Mouse (Mus musculus) G1E (cell line): ENCODE results near the gene Napa. TPM values are rescaled to one million over a fixed set of nuclear protein-coding genes. Genes with fewer than 3 reads are reported as not detected.

Experiments used
- ATAC-seq: 2 replicates; pipeline ENCODE4 v1.8.0; 2016; ENCODE audit warnings: mild to moderate bottlenecking; ENCODE audit not compliant: insufficient number of reproducible peaks, poor library complexity, low FRiP score, severe bottlenecking; ENCODE audit errors: extremely low read depth
- DNase-seq: peaks from one replicate; pipeline ENCODE4 v3.0.0; 2012; ENCODE audit warnings: low spot score
- H3K27me3 ChIP-seq: 2 replicates; pipeline ENCODE4 v1.6.1; 2012; ENCODE audit warnings: mild to moderate bottlenecking, low read length, inconsistent platforms; ENCODE audit not compliant: insufficient read depth
- H3K36me3 ChIP-seq: replicated peaks from 2 replicates; pipeline ENCODE3; 2012; ENCODE audit warnings: mild to moderate bottlenecking, inconsistent platforms
- H3K4me1 ChIP-seq: 2 replicates; pipeline ENCODE4 v1.6.1; 2012; ENCODE audit warnings: low read depth, low read length, inconsistent platforms, mixed read lengths; ENCODE audit not compliant: insufficient read depth
- H3K4me3 ChIP-seq: 2 replicates; pipeline ENCODE4 v1.5.1; 2012; ENCODE audit warnings: low read depth, mild to moderate bottlenecking, inconsistent platforms, low read length, moderate library complexity, mixed read lengths
- H3K9me3 ChIP-seq: replicated peaks from 2 replicates; pipeline ENCODE4 v1.6.1; 2012; ENCODE audit warnings: inconsistent platforms
- CTCF ChIP-seq: IDR thresholded peaks from 2 replicates; pipeline ENCODE4 v1.5.1; 2012; ENCODE audit warnings: low read depth, low read length, inconsistent platforms, mixed read lengths
- GATA1 ChIP-seq: IDR thresholded peaks from 2 replicates; pipeline ENCODE4 v1.6.1; 2012; ENCODE audit warnings: borderline replicate concordance, low read length, inconsistent platforms, mixed read lengths
- GATA2 ChIP-seq: IDR thresholded peaks from 2 replicates; pipeline ENCODE4 v1.6.1; 2012; ENCODE audit warnings: low read depth, low read length, inconsistent platforms, borderline replicate concordance
- POLR2AphosphoS5 ChIP-seq: IDR thresholded peaks from 2 replicates; pipeline ENCODE4 v1.6.1; 2012; ENCODE audit warnings: low read depth, low read length, inconsistent platforms; ENCODE audit not compliant: insufficient replicate concordance
- TAL1 ChIP-seq: conservative IDR thresholded peaks from 2 replicates; pipeline ENCODE4 v1.6.1; 2012; ENCODE audit warnings: low read depth, low read length, inconsistent platforms, mixed read lengths
- polyA plus RNA-seq: library from polyadenylated mRNA; stranded (reverse); fragments of >175 nt; gene quantifications from 2 replicates; pipeline ENCODE4 v1.2.3, GENCODE M21; 2012
- total RNA-seq, 2 experiments: library from RNA; stranded (forward) in 1 of 2; stranded (reverse) in 1 of 2; fragments of 200-1000 nt in 1 of 2; fragments of >200 nt in 1 of 2; fragmentation: Nextera tagmentation in 1 of 2; gene quantifications; 2 replicates each; pipeline ENCODE4 v1.2.3; 2014 to 2017

Napa gene
- total and polyA plus RNA-seq, 3 experiments = 73.6 to 156 (median 137) TPM

DNA sequence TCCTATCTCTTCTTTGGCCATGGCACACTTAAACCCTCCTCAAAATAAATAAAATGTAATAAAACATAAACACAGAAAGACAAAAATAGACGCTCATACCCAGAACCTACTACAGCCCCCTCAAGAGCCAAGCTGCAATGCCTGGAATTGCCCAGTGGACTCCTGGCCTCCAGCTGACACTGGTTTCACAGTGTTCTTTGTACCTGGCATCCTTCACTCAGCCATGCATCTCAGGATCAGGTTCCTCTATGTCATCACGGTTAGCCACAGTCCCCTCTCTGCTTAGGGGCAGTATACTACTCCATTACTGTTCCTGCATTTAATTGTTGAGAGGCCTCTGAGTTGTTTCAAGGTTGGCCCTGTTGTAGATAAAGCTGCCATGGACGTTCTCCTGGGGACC lies 34.7 kb downstream of the Napa start:
- H3K27me3 ChIP-seq = peaks cover 29% of the 10 kb centered on the region
- TF ChIP-seq GATA2 (no peak), POLR2AphosphoS5 (no peak), CTCF (no peak), GATA1 (no peak), TAL1 (no peak)
- H3K9me3 ChIP-seq = no peaks in the 10 kb centered on the region
- peaks cover 21% of the 10 kb centered on the region for H3K4me1 ChIP-seq
- no peak overlapping the region for H3K4me3 ChIP-seq
- peaks cover 11% of the 10 kb centered on the region for H3K36me3 ChIP-seq
- ATAC-seq (no peak), DNase-seq (no peak)

DNA sequence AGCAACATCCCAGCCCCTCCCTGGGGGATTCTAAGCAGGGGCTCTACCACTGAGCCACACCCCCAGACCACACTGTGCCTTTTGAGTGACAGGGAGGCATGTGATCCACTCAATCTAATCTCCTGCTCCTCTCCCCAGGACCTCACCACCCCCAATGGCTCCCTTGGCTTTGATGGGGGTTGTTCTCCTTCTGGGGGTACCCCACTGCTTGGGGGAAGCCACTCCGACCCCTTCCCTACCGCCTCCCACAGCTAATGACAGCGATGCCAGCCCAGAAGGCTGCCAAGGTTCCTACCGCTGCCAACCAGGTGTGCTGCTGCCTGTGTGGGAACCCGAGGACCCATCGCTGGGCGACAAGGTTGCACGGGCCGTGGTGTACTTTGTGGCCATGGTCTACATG lies 35.4 kb downstream of the Napa start:
- peaks cover 29% of the 10 kb centered on the region for H3K27me3 ChIP-seq
- TF ChIP-seq GATA2 = no peak
- no peak for TF ChIP-seq CTCF
- TF ChIP-seq POLR2AphosphoS5 = no peak
- no peak for TF ChIP-seq GATA1
- TF ChIP-seq TAL1 = no peak
- peaks cover 21% of the 10 kb centered on the region for H3K4me1 ChIP-seq
- H3K4me3 ChIP-seq = no peak overlapping the region
- DNase-seq = no peak
- H3K36me3 ChIP-seq = peaks cover 5% of the 10 kb centered on the region
- H3K9me3 ChIP-seq = no peaks in the 10 kb centered on the region
- no peak for ATAC-seq

DNA sequence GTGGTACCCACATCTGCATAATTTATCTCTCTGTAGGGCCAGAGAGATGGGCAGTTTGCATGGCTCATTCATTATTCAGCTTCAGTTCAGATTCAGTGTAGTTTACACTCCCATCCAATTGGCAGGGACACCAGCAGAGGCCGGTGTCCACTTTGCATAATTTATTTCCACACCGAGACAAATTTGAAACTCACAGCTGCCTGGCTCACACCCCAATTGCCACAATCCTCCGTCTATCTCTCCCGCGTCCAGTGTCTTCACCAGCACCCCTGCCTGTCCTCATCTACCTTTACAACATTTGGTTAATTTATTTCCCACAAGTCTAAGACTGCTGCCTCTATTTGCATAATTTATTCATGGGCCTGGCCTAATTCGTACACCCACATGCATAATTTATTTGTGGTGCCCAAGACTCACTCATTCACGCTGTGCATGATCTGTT lies 36.7 kb downstream of the Napa start:
- no peak for TF ChIP-seq POLR2AphosphoS5
- TF ChIP-seq GATA1 = no peak
- no peak for TF ChIP-seq TAL1
- no peak for TF ChIP-seq GATA2
- no peak for TF ChIP-seq CTCF

DNA sequence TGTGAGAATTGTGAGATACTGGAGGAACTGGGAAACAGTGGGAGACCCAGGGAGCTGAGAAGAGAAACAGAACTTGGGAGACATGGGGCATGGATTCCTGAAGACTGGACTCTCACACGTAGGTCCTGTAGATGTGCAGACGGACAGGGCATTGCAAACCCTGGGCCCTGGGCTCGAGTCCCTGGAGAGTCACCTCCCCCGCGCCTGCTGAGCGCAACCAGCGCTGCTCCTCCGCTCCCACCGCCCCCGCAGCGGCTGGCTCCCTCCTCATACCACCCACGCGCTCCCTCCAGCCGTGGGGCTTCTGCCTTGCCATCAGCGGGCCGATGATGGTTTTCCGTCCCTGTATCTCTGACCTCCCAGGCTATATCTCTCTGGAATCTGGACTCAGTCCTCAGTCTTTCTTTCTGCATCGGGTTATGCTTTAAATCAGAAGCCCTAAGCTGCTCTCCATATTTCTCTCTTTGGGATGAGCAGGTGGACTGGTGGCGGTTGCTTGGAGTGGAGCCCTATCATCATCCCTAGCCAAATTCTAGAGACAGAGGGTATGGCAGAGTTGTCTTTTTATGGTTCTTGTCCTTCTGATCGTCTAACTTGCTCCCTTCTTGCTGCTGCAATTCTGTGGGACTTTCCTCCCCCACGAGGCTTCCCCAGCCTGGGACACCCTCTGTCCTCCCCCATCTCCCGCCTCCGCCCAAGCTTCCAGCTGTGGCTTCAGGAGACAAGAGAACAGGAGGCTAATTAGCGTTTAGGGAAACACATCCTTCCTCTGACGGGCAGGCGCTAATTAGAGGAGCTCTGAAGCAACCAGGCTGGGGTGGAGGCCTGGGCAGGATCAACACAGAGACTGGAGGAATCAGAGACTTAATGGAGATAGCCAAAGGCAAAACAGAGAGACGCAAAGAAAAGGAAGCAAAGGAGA lies 48.5 kb downstream of the Napa start:
- Histone ChIP-seq H3K36me3 (no peaks in the 10 kb centered on the region), H3K9me3 (no peaks in the 10 kb centered on the region), H3K4me3 (no peak overlapping the region), H3K4me1 (peaks cover 7% of the 10 kb centered on the region; the same call in 1 of the 2 replicates), H3K27me3 (peaks cover 8% of the 10 kb centered on the region; the same call in 1 of the 2 replicates)
- DNase-seq (no peak), ATAC-seq (no peak)
- TF ChIP-seq POLR2AphosphoS5 = no peak
- no peak for TF ChIP-seq GATA1
- TF ChIP-seq CTCF = no peak
- TF ChIP-seq TAL1 = no peak
- TF ChIP-seq GATA2 = no peak

More for the DNA sequence above, 36.7 kb downstream of the Napa start:
- no peak for DNase-seq
- peaks cover 29% of the 10 kb centered on the region for H3K27me3 ChIP-seq
- H3K36me3 ChIP-seq = no peaks in the 10 kb centered on the region
- no peak overlapping the region for H3K4me3 ChIP-seq
- peaks cover 14% of the 10 kb centered on the region for H3K4me1 ChIP-seq
- ATAC-seq = no peak
- H3K9me3 ChIP-seq = no peaks in the 10 kb centered on the region

DNA sequence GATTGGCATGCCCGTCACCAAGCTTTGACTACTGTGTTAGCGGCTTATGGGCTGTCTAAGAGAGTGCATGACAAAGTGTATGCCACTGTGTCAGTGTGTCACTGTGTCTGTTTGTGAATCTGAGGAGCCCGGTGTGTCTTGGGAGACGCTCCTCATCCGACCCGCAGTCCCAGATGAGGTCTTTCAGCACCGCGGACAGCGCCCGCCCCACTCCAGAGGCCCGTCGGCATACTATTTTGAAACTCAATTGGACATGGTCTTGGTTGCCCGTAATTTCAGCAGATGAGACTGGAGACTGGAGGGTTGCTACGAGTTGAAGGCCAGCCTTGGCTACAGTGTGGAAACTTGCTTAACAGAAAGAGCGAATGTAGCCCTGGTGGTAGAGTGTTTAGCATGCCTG lies 49.4 kb downstream of the Napa start:
- no peaks in the 10 kb centered on the region for H3K9me3 ChIP-seq
- H3K36me3 ChIP-seq = no peaks in the 10 kb centered on the region
- H3K27me3 ChIP-seq = peaks cover 8% of the 10 kb centered on the region; the same call in 1 of the 2 replicates
- DNase-seq (peak; percentile 39), ATAC-seq (no peak)
- no peak overlapping the region for H3K4me3 ChIP-seq
- TF ChIP-seq POLR2AphosphoS5 = no peak
- no peak for TF ChIP-seq GATA2
- TF ChIP-seq GATA1 = no peak
- no peak for TF ChIP-seq TAL1
- no peak for TF ChIP-seq CTCF
- H3K4me1 ChIP-seq = peaks cover 7% of the 10 kb centered on the region; the same call in 1 of the 2 replicates

DNA sequence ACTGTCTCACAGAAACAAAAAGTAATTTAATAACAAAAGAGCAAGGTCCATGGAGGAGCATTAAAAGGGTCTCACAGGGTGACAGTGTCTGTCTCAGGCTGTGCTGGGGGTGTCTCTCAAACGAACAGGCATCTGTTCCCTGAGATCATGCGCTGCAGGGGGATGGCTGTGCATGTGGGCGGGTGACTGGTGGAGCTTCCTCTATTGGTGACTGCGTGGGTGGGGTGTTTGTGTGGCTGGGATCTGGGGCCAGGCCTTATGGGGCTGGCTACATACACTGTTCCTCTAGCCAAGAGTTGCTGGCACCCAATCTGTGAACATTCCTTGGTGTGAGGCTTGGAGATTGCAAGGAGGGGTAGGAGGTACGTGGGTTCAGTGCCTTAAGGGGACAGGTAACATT lies 51.0 kb downstream of the Napa start:
- DNase-seq (peak; percentile 36), ATAC-seq (no peak)
- TF ChIP-seq TAL1 = no peak
- TF ChIP-seq GATA2 = no peak
- no peak for TF ChIP-seq GATA1
- TF ChIP-seq POLR2AphosphoS5 = no peak
- TF ChIP-seq CTCF = no peak
- no peaks in the 10 kb centered on the region for H3K36me3 ChIP-seq
- H3K27me3 ChIP-seq = peaks cover 8% of the 10 kb centered on the region; the same call in 1 of the 2 replicates
- no peak overlapping the region for H3K4me3 ChIP-seq
- H3K4me1 ChIP-seq = peaks cover 7% of the 10 kb centered on the region; the same call in 1 of the 2 replicates
- no peaks in the 10 kb centered on the region for H3K9me3 ChIP-seq
